Mouse (Mus musculus) forebrain, embryonic 16.5 days (tissue): ENCODE measurements around the gene Mat2a. TPM values are rescaled to one million over a fixed set of nuclear protein-coding genes. Genes with fewer than 3 reads are reported as not detected.
A peak's percentile ranks its signal among the peaks of the same experiment; 100 is the strongest.

Experiments used
- ATAC-seq: fragments of 200-750 bp; cut with Nextera tagmentation; 2 replicates; pipeline ENCODE4 v1.8.0; 2017; ENCODE audit warnings: mild to moderate bottlenecking, moderate library complexity
- H3K27ac ChIP-seq: fragments of 300-500 bp; sonication (generic); 2 replicates; pipeline ENCODE4 v1.5.1; 2014; ENCODE audit warnings: low read length, control low read depth
- H3K27me3 ChIP-seq: fragments of 300-500 bp; sonication (generic); replicated peaks from 2 replicates; pipeline ENCODE4 v1.6.1; 2014; ENCODE audit warnings: low read length; ENCODE audit not compliant: control insufficient read depth, insufficient read depth
- H3K36me3 ChIP-seq: fragments of 300-500 bp; sonication (generic); 2 replicates; pipeline ENCODE4 v1.6.1; 2014; ENCODE audit not compliant: control insufficient read depth, insufficient read depth
- H3K4me1 ChIP-seq: fragments of 300-500 bp; sonication (generic); replicated peaks from 2 replicates; pipeline ENCODE4 v1.6.1; 2014; ENCODE audit warnings: low read length; ENCODE audit not compliant: control insufficient read depth, insufficient read depth
- H3K4me2 ChIP-seq: fragments of 300-500 bp; sonication (generic); 2 replicates; pipeline ENCODE4 v1.6.1; 2014; ENCODE audit warnings: mild to moderate bottlenecking, low read length, control low read depth
- H3K4me3 ChIP-seq: fragments of 300-500 bp; sonication (generic); replicated peaks from 2 replicates; pipeline ENCODE4 v1.5.1; 2014; ENCODE audit warnings: mild to moderate bottlenecking, low read length, control low read depth
- H3K9ac ChIP-seq: fragments of 300-500 bp; sonication (generic); replicated peaks from 2 replicates; pipeline ENCODE4 v1.6.1; 2014; ENCODE audit warnings: low read depth, low read length, control low read depth
- H3K9me3 ChIP-seq: fragments of 300-500 bp; sonication (generic); 2 replicates; pipeline ENCODE4 v1.6.1; 2016; ENCODE audit warnings: low read length; ENCODE audit not compliant: control insufficient read depth
- WGBS: fragments of 180-500 bp; shearing (Covaris S2); extraction: QIAGEN DNeasy Blood & Tissue Kit; methylation state at CpG from one replicate; pipeline ENCODE4 v1.1.7; 2014; 5-methylcytosine and 5-hydroxymethylcytosine counted together
- polyA plus RNA-seq: library from polyadenylated mRNA; unstranded; fragments of >200 nt; fragmentation: Nextera tagmentation; extraction: Ambion mirVana; gene quantifications from 2 replicates; pipeline ENCODE4 v1.2.1, GENCODE M21; 2015

Gene Mat2a
- polyA plus RNA-seq, 1 experiment from 2014 or later, result 399 TPM

DNA sequence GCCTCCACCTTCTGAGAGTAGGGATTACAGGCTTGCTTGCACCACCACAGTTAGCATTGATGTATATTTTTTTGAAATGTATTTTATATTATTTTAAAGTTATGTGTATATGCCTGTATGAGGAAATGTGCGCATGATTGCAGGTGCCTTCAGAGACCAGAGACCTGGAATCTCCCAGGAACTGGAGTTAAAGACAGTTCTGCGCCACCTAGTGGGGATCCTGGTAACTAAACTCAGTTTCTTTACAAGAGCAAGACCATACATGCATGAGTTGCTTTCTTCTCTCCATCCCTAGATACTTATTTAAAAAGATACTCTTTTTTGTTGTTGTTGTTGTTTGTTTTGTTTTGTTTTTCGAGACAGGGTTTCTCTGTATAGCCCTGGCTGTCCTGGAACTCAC, 29.8 kb downstream of the Mat2a start:
- Histone ChIP-seq H3K4me2 (no peak overlapping the region), H3K9me3 (no peaks in the 10 kb centered on the region), H3K27me3 (no peaks in the 10 kb centered on the region), H3K4me1 (peaks cover 4% of the 10 kb centered on the region; the same call in 1 of the 2 replicates), H3K4me3 (no peak overlapping the region), H3K36me3 (no peaks in the 10 kb centered on the region), H3K9ac (no peak overlapping the region), H3K27ac (no peak overlapping the region)
- no peak for ATAC-seq
- WGBS, result 10% methylated on average over 3 of the region's 3 CpGs

DNA sequence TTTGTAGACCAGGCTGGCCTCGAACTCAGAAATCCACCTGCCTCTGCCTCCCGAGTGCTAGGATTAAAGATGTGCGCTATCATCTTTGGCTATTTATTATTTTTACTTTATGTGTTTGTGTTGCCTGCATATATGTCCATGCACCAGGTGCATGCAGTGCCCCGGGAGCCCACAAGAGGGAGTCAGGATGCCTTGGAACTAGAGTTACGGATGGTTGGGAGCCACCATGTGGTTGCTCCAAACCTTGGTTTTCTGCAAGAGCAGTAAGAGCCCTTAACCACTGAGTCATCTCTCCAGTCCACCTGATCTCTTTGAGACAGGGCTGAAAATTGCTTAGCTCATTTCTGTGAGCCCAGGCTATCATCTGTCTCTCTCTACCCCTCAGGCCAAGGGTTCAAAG, 32.2 kb downstream of the Mat2a start:
- Histone ChIP-seq H3K9ac (no peak overlapping the region), H3K27ac (no peak overlapping the region), H3K4me3 (no peak overlapping the region), H3K4me1 (no peaks in the 10 kb centered on the region), H3K9me3 (no peaks in the 10 kb centered on the region), H3K4me2 (no peak overlapping the region), H3K27me3 (no peaks in the 10 kb centered on the region), H3K36me3 (no peaks in the 10 kb centered on the region)
- peak; percentile 45 for ATAC-seq
- WGBS, result 2% methylated on average over 5 of the region's 5 CpGs

DNA sequence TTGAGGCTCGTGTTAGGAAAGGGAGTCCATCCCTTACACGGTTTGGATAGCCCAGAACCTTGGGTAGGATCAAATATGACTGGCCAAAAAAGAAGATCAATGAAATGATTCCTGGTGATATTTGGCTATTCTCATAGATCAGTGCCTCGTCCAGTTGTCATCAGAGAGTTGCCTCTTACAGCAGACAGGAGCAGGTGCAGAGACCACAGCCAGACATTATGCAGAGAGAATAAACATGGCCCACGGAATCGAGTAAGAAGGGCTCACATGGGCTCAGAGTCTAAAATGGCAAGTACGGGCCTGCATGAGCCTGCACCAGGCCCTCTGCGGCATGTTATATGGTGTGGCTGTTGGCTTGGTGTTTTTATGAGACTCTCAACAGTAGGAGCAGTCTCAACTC, 34.0 kb downstream of the Mat2a start:
- no peaks in the 10 kb centered on the region for H3K4me1 ChIP-seq
- no peak overlapping the region for H3K4me3 ChIP-seq
- no peak overlapping the region for H3K27ac ChIP-seq
- no peak for ATAC-seq
- H3K36me3 ChIP-seq, result no peaks in the 10 kb centered on the region
- H3K27me3 ChIP-seq, result no peaks in the 10 kb centered on the region
- H3K9me3 ChIP-seq, result no peaks in the 10 kb centered on the region
- no peak overlapping the region for H3K4me2 ChIP-seq
- 84% methylated on average over 7 of the region's 7 CpGs for WGBS
- no peak overlapping the region for H3K9ac ChIP-seq

DNA sequence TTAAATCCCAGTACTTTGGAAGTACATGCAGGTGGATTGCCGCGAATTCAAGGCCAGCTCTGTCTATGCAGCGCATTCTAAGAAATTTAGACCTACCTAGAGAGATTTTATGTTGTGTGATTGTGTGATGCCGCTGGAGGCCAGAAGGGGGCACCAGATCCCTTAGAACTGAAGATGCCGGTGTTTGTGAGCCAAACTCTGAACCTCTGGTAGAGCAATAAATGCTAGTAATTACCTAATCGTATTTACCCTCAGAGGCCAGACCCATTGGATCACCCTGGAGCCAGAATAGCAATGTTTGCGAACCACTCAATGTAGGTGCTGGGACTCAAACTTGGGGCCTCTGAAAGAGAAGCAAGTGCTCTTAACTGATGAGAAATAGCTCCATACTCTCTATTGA, 37.5 kb downstream of the Mat2a start:
- Histone ChIP-seq H3K9me3 (no peaks in the 10 kb centered on the region), H3K4me2 (no peak overlapping the region), H3K36me3 (no peaks in the 10 kb centered on the region), H3K4me1 (no peaks in the 10 kb centered on the region), H3K27me3 (no peaks in the 10 kb centered on the region), H3K27ac (no peak overlapping the region), H3K4me3 (no peak overlapping the region), H3K9ac (no peak overlapping the region)
- 25% methylated on average over 7 of the region's 7 CpGs for WGBS
- ATAC-seq, result 0 out of 2 replicates have a peak, but pooled peaks have one; percentile 38

DNA sequence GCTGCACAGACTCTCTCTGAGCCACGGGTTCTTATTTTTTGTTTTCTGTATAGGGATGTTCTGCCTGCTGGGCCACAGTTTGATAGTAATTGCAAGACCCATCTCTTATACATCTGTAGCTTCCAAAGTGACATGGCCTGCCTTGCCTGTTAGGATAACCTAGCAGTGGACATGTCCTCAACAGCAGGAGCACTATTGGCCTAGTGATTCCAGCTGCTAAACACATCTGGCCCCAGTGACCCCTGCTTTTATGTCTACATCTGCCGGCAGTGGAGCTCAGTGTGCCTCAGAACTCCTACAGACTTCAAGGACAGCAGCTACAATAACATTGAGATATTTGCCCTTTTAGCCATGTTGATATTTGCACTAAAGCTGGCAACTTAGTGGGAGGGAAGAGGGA, 39.4 kb downstream of the Mat2a start:
- ATAC-seq, result no peak
- Histone ChIP-seq H3K4me1 (no peaks in the 10 kb centered on the region), H3K9me3 (no peaks in the 10 kb centered on the region), H3K36me3 (no peaks in the 10 kb centered on the region), H3K9ac (no peak overlapping the region), H3K4me3 (no peak overlapping the region), H3K27me3 (no peaks in the 10 kb centered on the region), H3K4me2 (no peak overlapping the region), H3K27ac (no peak overlapping the region)
- WGBS, result 70% methylated on average over 2 of the region's 2 CpGs

DNA sequence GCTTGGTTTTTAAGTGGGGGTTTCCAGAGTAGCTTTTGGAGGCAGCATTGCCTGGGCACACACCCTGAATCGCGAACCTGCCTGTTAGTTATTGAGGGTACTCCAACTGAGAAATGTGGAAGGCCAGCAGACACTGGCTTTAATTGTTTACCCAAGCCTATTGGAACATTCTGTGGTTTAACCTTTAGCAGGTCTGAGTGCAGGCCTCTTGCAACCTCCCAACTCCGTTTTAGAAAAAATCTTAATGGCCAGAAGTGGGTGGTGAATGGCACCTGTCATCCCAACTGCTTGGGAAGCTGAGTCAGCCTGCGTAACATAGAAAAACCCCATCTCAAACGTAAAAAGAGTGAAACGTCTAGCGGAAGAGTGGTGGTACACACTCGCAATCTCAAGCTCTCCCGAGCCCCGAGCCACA, 42.5 kb downstream of the Mat2a start:
- no peaks in the 10 kb centered on the region for H3K36me3 ChIP-seq
- no peak overlapping the region for H3K4me2 ChIP-seq
- no peak overlapping the region for H3K27ac ChIP-seq
- H3K4me3 ChIP-seq, result no peak overlapping the region
- no peak overlapping the region for H3K9ac ChIP-seq
- no peaks in the 10 kb centered on the region for H3K9me3 ChIP-seq
- no peaks in the 10 kb centered on the region for H3K4me1 ChIP-seq
- no peaks in the 10 kb centered on the region for H3K27me3 ChIP-seq
- no peak for ATAC-seq
- WGBS, result 82% methylated on average over 10 of the region's 10 CpGs

DNA sequence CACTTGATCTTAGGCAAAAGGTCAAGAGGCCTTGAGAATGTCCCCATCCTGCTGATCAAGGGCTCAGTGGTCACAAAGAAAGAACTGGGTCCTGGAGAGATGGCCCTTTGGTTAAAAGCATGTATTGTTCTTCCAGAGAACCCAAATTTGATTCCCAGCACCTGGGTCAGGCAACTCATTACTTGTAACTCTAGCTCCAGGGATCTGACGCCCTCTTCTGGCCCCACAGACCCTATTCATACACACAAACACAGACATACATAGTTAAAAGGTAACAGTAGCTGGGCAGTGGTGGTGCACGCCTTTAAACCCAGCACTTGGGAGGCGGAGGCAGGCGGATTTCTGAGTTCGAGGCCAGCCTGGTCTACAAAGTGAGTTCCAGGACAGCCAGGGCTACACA, 47.0 kb downstream of the Mat2a start:
- H3K36me3 ChIP-seq, result no peaks in the 10 kb centered on the region
- H3K4me1 ChIP-seq, result peaks cover 11% of the 10 kb centered on the region
- H3K9me3 ChIP-seq, result no peaks in the 10 kb centered on the region
- H3K27me3 ChIP-seq, result no peaks in the 10 kb centered on the region; the same call in 1 of the 2 replicates
- H3K4me3 ChIP-seq, result no peak overlapping the region
- no peak for ATAC-seq
- H3K9ac ChIP-seq, result no peak overlapping the region
- 88% methylated on average over 5 of the region's 5 CpGs for WGBS
- H3K27ac ChIP-seq, result no peak overlapping the region
- H3K4me2 ChIP-seq, result no peak overlapping the region

DNA sequence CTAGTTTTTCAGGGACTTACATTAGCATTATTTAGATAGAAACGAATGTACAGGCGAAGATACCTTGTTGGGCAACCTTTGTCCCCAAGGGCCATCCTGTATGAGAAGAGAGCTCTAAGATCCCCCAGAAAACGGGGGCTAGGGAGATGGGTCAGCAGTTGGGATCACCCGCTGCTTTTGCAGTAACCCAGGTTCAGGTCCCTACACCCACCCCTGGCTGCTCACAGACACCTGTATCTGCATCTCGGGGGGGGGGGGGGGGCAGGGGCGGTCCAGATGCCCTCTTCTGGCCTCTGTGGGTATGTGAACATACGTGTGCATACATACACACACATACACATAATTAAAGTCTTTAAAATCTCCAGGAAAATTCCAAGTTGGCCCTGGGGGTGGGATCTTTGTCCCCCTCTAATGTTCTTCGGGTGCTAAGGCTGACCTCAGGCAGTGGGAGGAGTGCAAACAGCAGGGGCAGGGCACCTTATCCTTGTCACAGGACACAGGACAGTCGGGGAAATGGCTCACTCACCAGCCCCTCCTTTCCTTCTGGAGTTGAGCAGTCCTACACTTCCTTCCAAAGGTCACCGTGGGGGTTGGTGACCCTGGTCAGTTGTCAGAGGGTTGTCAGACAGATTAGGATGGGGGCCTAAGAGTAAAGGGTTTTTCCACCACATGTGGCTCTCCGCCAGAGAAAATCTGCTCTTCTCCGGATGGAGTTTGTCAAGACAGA, 48.4 kb downstream of the Mat2a start:
- Histone ChIP-seq H3K4me3 (no peak overlapping the region; the same call in 1 of the 2 replicates), H3K36me3 (no peaks in the 10 kb centered on the region), H3K9ac (no peak overlapping the region), H3K27ac (no peak overlapping the region), H3K4me1 (peaks cover 11% of the 10 kb centered on the region), H3K27me3 (no peaks in the 10 kb centered on the region; the same call in 1 of the 2 replicates), H3K9me3 (no peaks in the 10 kb centered on the region), H3K4me2 (peak overlapping the region; percentile 57; the same call in 1 of the 2 replicates)
- ATAC-seq, result no peak
- WGBS, result 27% methylated on average over 11 of the region's 12 CpGs

DNA sequence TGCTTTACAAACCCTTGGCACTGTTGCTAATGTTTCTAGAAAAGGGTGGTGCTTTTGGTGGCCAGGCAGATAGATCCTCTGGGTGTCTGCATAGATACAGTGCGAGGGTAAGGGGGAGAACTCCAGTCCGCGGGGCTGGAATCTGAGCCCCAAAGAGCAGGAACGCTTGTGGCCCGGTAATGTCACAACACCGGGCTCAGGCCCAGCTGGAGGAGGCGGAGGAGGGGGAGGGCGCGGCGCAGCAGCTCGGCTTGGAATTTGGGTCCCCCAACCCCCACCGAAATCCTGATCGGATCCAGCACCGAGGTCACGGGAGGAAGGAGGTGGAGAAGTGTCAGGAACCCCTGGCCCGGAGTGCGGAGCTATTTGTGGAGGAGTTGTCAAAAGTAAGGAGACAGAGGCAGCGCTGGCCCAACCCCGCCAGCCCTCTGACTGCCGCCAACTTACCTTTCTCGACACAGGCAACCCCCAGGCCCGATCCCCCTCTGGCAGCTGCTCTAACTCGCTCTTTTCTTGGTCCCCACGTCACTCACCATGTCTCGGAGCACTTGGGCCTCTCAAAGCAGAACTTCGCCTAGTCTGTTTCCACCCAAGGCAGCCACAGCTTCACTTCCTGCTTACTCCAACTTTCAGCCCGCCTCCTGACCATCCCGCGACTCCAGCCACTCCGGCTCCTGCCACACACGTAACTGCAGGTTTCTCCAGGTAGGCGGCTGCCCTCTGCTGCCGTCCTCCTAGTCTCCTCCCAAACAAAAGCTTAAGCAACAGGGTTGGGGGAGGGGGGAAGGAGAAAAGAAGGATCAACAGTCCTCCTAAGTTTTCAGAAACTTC, 49.2 kb downstream of the Mat2a start, which contains the start of gene Vamp8:
Gene Vamp8, minus strand, starts transcription at position 763 of the 831 bp plus-strand sequence.
- no peaks in the 10 kb centered on the region; the same call in 1 of the 2 replicates for H3K27me3 ChIP-seq
- H3K9me3 ChIP-seq, result no peaks in the 10 kb centered on the region
- ATAC-seq, result peak; percentile 38; the same call in 1 of the 2 replicates
- peak within 1 kb of the TSS; percentile 52 for H3K9ac ChIP-seq
- WGBS, result 1% methylated on average over 32 of the region's 33 CpGs
- H3K4me2 ChIP-seq, result peak within 1 kb of the TSS; percentile 57
- no peaks in the 10 kb centered on the region for H3K36me3 ChIP-seq
- peaks cover 11% of the 10 kb centered on the region for H3K4me1 ChIP-seq
- H3K27ac ChIP-seq, result no peak within 1 kb of the TSS
- peak within 1 kb of the TSS; percentile 34 for H3K4me3 ChIP-seq
